Mouse (Mus musculus) lung, postnatal 14 days (tissue): Measurements from ENCODE around the gene Sgms1.
"Not testable (repeated sequence)": the region's sequence is repeated elsewhere in the genome, so short reads cannot be mapped to it uniquely, and the experiment has no call there.

ENCODE experiments used
- DNase-seq: peaks from one replicate; pipeline ENCODE4 v3.0.0; 2021

Gene Sgms1

GRCm38 (mm10) chr19:32173522-32174184 is 215.9 kb downstream of the Sgms1 start:
- no peak for DNase-seq

GRCm38 (mm10) chr19:32172511-32172981 is 217.0 kb downstream of the Sgms1 start:
- DNase-seq, result no peak

- DNase-seq, result no peak
These were observed 217.5 kb downstream of the Sgms1 start for GRCm38 (mm10) chr19:32171981-32172380.

GRCm38 (mm10) chr19:32169634-32170540 is 219.6 kb downstream of the Sgms1 start:
- peak; percentile 91 for DNase-seq

DNA sequence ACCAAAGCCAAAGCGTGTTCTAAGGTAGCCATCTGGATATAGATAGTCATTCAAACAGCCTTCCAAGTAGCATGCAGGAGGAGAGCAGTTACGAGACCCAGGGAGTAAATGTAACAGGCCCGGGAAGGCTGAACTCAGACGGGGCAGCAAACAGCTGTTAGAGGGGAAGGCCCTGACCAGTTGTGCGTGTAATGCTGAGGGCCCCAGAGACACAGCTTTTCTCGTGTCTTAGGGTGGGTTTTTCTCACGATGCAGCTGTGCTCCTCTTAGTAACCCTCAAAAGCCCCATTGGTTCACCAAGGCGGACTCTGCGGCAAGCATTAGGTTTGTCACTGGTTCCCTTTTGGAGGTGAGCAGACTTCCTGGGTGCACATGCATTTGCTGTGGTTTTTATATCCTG is 221.5 kb downstream of the Sgms1 start:
- no peak for DNase-seq

- no peak for DNase-seq
These were observed 222.5 kb downstream of the Sgms1 start for GRCm38 (mm10) chr19:32166823-32167605.

DNA sequence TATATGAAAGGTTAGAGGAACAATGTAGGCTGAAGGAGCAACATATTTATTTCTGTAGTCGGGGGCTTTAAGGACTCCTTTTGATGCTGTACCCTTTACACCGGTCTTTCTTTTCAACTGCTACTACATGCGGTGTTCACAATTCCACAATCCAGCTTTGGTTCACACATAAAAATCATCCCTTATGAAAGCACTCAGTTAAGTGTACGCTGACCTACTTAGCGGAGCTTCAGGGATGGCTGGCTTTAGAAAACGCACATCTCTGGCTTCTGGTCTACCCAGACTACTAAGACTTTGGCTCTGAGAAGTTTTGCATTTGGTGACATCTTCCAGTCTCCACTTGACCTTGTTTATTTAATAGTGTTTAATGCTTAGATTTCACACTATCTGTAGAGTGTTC is 223.8 kb downstream of the Sgms1 start:
- DNase-seq, result no peak

DNA sequence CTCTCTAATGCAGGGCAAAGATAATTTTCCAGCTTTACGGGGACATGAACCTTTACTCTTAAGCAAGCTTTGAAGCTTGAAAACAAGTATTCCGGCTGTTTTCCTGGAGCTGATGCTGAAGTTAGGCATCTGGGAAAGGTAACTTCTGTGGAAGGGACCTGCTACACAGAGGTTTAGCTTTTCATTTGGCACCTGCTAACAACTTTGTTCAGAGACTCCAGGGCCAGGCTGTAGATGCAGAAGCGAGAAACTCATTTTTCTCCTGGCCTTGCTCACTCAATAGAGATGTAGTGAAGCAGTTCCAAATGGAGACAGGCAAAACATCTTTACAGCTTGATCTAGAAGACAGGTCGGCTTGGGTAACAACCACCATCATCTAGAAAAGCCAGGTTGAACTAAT is 225.4 kb downstream of the Sgms1 start:
- no peak for DNase-seq

GRCm38 (mm10) chr19:32159944-32160343 is 229.6 kb downstream of the Sgms1 start:
- no peak for DNase-seq

DNA sequence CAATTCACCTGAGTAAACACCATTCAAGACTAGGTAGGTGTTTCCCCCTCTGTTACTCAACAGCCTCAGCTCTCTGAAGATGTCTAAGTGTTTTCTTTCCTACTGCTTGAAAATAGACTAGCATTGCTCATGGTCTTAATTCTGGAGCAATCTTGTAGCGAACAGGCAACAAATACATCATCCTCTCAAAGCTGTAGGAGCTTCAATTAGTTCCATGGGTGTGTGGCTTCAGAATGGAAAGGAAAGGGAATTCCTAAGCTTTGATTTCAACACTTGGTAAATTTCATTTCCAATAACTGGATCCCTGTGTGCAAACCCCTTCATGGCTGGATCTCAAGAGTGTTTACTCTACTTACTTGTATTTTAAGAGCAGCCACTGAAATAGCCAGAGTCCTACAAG is 230.3 kb downstream of the Sgms1 start:
- DNase-seq, result no peak

- DNase-seq, result no peak
These were observed 232.5 kb downstream of the Sgms1 start for GRCm38 (mm10) chr19:32157045-32157444.

DNA sequence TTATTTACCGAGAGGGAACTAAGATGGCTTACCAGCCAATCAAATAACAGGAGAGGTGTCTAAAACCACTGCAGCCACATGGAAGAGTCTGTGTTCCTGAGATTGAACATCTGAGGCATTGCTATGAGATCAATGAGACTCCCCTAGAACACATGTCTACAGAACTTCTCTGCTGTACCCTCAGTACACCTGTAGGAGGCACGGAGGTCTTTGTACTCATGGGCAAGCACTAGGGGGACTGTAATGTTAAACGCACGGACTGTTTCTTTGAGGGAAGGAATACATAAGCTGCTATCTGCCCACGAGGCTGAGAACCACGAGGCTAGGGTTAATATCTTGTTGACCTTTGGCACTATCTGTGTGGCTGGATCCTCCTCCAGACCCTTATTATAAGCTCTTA is 237.0 kb downstream of the Sgms1 start:
- DNase-seq, result no peak

DNA sequence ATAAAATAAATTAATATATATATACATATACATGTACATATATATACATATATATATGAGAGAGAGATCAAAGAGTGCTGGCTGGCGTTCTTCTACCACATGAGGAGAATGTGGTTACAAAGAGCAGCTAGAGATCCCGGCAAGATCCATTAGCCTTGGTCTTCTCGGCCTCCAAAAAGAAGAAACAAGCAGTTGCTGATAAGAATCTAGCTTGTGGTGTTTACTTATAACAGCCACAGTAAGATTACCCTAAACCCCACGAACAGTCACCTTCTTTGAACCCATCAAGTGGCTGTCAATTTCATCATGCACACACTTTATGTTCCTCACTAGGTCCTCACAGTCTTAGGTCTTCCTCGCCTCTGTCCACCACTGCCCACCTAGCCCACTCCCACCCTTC is 240.8 kb downstream of the Sgms1 start:
- no peak for DNase-seq

DNA sequence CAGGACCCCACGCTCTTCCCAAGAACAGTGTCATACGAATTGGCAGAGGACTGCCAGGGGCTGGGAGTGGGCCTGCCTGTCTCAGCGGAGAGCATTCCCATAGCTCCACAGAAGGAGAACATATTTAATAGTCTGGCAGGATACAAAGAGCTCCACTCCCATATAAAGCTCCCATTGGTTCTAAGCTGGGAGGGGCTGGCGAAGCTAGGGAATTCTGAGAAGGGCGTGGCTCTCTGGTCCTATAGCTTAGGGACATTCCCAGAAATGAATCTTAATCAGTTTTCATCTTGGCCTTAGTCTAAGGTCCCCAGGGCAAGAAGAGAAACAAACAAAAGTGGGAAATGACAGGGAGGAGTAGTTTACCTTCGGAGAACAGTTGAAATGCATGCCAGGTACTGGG is 247.1 kb downstream of the Sgms1 start:
- no peak for DNase-seq

- no peak for DNase-seq
These were observed 251.0 kb downstream of the Sgms1 start for GRCm38 (mm10) chr19:32138361-32139088.

GRCm38 (mm10) chr19:32137904-32138303 is 251.6 kb downstream of the Sgms1 start:
- DNase-seq, result no peak

DNA sequence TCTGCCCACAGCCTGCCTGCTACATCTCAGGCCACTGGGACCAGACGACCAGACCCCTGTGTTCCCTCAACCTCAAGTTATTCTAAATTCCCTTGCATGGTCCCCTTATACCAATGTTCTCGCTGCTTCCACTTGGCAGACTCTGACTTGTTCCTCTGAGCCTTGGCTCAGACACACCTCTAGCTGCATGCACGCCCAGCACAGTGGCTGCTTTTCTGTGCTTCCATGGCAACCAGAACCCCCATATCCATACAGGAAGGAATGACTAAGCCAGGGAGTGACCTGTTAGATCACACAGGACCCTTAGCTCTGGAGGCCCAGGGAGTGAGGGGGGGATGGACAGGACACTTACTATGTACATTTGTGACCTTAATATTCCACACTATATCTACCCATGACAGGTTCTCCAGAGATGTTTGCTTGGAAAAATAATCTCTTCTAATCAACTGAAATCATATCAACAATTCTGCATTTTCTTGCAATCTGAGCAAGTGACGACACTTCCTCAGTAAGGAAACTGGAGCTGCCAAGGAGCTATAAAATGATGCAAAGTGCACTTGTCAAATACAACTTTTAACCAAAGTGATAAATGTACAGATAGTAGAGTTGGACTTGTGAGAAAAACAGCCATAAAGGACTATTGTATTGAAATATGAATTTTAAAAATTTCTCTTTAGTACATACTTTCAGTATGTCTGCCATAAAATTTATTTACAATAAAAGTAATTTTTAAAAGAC is 252.5 kb downstream of the Sgms1 start:
- no peak for DNase-seq

GRCm38 (mm10) chr19:32131707-32132488 is 257.6 kb downstream of the Sgms1 start:
- not testable (repeated sequence) for DNase-seq

GRCm38 (mm10) chr19:32129281-32129680 is 260.2 kb downstream of the Sgms1 start:
- no peak for DNase-seq

GRCm38 (mm10) chr19:32127180-32127850 is 262.2 kb downstream of the Sgms1 start:
- no peak for DNase-seq
